Mouse (Mus musculus) lung, embryonic 15.5 days (tissue): ENCODE measurements at regions not wholly inside any gene's neighbourhood (a gene's known extent, or its start where the extent isn't known, plus 50 kb on each side); places are given as distances from the start of the nearest gene placed in this dataset.

Experiments
- ATAC-seq: fragments of 200-750 bp; cut with Nextera tagmentation; 2 replicates; pipeline ENCODE4 v1.8.0; 2017; ENCODE audit warnings: moderate number of reproducible peaks, borderline replicate concordance; ENCODE audit not compliant: low FRiP score, low TSS enrichment; ENCODE audit errors: extremely low read depth
- H3K27ac ChIP-seq: fragments of 300-500 bp; sonication (generic); 2 replicates; pipeline ENCODE4 v1.5.1; 2015; ENCODE audit warnings: moderate library complexity, mild to moderate bottlenecking, inconsistent platforms
- H3K27me3 ChIP-seq: fragments of 300-500 bp; sonication (generic); 2 replicates; pipeline ENCODE4 v1.6.1; 2015; ENCODE audit warnings: inconsistent platforms
- H3K36me3 ChIP-seq: fragments of 300-500 bp; sonication (generic); 2 replicates; pipeline ENCODE4 v1.6.1; 2015; ENCODE audit warnings: inconsistent platforms
- H3K4me1 ChIP-seq: fragments of 300-500 bp; sonication (generic); 2 replicates; pipeline ENCODE4 v1.6.1; 2015; ENCODE audit warnings: inconsistent platforms
- H3K4me2 ChIP-seq: fragments of 300-500 bp; sonication (generic); 2 replicates; pipeline ENCODE4 v1.6.1; 2015; ENCODE audit warnings: inconsistent platforms, mild to moderate bottlenecking, moderate library complexity
- H3K4me3 ChIP-seq: fragments of 300-500 bp; sonication (generic); 2 replicates; pipeline ENCODE4 v1.5.1; 2015; ENCODE audit warnings: mild to moderate bottlenecking, inconsistent platforms
- H3K9ac ChIP-seq: fragments of 300-500 bp; sonication (generic); 2 replicates; pipeline ENCODE4 v1.6.1; 2015; ENCODE audit warnings: inconsistent platforms
- H3K9me3 ChIP-seq: fragments of 300-500 bp; sonication (generic); 2 replicates; pipeline ENCODE4 v1.6.1; 2016; ENCODE audit warnings: inconsistent platforms
- WGBS: fragments of 180-500 bp; shearing (Covaris S2); methylation state at CpG from one replicate; pipeline ENCODE4 v1.1.7; 2015; 5-methylcytosine and 5-hydroxymethylcytosine counted together

GRCm38 (mm10) chr6:51183576-51184420, 248.7 kb upstream of the Nfe2l3 start:
- no peak for ATAC-seq
- H3K36me3 ChIP-seq, result no peaks in the 10 kb centered on the region
- no peaks in the 10 kb centered on the region for H3K9me3 ChIP-seq
- H3K4me1 ChIP-seq, result no peaks in the 10 kb centered on the region
- no peak overlapping the region for H3K27ac ChIP-seq
- WGBS, result under 1% methylated on average over 21 of the region's 21 CpGs
- peaks cover 91% of the 10 kb centered on the region for H3K27me3 ChIP-seq
- no peak overlapping the region for H3K4me2 ChIP-seq
- no peak overlapping the region for H3K4me3 ChIP-seq
- H3K9ac ChIP-seq, result no peak overlapping the region

- Histone ChIP-seq H3K27me3 (peaks cover 95% of the 10 kb centered on the region), H3K9ac (no peak overlapping the region), H3K36me3 (no peaks in the 10 kb centered on the region), H3K27ac (no peak overlapping the region), H3K4me2 (no peak overlapping the region), H3K9me3 (no peaks in the 10 kb centered on the region), H3K4me1 (no peaks in the 10 kb centered on the region), H3K4me3 (no peak overlapping the region)
- 3% methylated on average over 3 of the region's 3 CpGs for WGBS
- ATAC-seq, result no peak
Observed at GRCm38 (mm10) chr6:51184500-51184899, 248.0 kb upstream of the Nfe2l3 start.

DNA sequence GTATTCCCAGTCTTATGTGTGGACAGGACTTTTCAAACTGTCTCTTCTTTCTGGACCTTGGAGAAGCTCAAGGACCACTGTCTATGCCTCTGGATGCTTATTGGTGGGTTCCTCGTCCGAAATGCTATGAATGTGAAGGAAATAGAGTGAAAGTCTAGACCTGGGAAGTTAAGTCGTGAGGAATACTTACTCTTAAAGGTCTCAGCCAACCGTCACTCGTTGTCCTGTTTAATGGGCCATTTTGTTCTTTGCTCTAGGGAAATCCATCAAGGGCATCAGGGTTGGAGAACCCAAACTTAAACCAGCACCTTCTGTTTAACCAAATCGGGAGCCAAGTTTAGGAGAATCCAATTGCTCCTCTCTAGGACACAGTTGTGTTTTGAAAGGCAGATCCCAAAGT, 247.3 kb upstream of the Nfe2l3 start:
- no peaks in the 10 kb centered on the region for H3K4me1 ChIP-seq
- no peak overlapping the region for H3K4me3 ChIP-seq
- H3K36me3 ChIP-seq, result no peaks in the 10 kb centered on the region
- H3K27ac ChIP-seq, result no peak overlapping the region
- no peak overlapping the region for H3K9ac ChIP-seq
- no peak for ATAC-seq
- 27% methylated on average over 6 of the region's 6 CpGs for WGBS
- peaks cover 95% of the 10 kb centered on the region for H3K27me3 ChIP-seq
- no peaks in the 10 kb centered on the region for H3K9me3 ChIP-seq
- no peak overlapping the region for H3K4me2 ChIP-seq

DNA sequence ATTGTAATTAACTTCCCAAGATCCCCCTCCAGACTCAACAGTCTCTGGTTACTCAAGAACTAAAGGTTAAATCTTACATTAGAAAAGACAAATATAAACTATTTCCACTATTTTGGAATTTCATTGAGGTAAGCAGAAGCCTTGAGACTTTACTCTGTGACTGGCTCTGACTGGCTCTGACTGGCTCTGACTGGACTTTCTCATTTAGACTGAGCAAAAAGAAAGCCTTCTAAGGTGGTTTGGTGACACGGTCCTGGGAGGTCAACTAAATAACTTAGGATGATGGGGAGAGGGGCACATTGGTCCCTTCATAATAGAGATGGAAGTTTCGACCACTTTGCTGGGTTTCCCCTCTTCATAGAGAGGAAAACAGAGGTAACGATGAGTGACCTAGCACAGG, 243.3 kb upstream of the Nfe2l3 start:
- Histone ChIP-seq H3K4me3 (no peak overlapping the region), H3K9ac (no peak overlapping the region), H3K4me1 (no peaks in the 10 kb centered on the region), H3K4me2 (no peak overlapping the region), H3K9me3 (no peaks in the 10 kb centered on the region), H3K27ac (no peak overlapping the region), H3K27me3 (peaks cover 98% of the 10 kb centered on the region), H3K36me3 (no peaks in the 10 kb centered on the region)
- WGBS, result 69% methylated on average over 3 of the region's 3 CpGs
- ATAC-seq, result no peak

DNA sequence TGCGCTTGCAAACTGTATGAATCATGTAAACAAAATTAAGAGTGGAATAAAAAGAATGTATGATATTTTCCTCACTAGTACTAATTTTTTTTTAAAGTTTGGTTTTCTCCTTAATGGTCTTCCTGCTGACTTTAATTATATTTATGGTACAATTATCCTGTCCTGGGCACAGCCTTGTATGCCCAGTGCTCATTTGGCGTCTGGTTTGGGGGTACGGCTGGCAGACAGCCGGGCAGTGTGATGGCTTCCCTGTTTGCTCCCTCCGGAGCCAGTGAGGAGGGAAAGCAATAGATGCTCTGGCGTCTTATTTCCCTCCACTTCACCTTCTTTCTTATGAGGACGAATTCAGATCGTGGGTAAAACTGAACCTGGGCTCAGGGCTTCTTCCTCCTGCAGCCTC, 239.6 kb upstream of the Nfe2l3 start:
- Histone ChIP-seq H3K9me3 (no peaks in the 10 kb centered on the region), H3K27ac (no peak overlapping the region), H3K4me2 (no peak overlapping the region), H3K36me3 (no peaks in the 10 kb centered on the region), H3K27me3 (peaks cover 97% of the 10 kb centered on the region), H3K9ac (no peak overlapping the region), H3K4me1 (no peaks in the 10 kb centered on the region), H3K4me3 (no peak overlapping the region)
- 40% methylated on average over 8 of the region's 8 CpGs for whole genome bisulfite sequencing
- ATAC-seq, result no peak

DNA sequence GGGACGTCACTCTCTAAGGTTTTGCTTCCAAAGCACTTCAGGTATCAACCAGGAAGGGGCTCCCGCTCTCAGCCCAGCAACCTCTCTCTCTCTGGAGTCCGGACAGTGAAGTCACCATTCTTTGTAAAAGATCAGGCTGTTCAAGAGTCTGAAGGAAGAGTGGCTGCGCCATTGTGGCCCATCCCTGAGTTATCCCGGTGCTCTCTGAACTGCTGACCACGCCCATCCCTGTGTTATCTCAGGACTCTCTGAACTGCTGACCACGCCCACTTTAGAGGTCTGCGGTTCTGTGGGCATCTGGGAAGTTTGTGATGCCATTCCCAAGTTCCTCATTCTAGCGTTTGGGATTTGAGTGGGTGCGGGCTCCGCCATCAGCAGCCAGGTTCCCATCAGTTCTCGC, 239.1 kb upstream of the Nfe2l3 start:
- Histone ChIP-seq H3K4me2 (no peak overlapping the region), H3K27me3 (peaks cover 92% of the 10 kb centered on the region), H3K4me3 (no peak overlapping the region), H3K4me1 (no peaks in the 10 kb centered on the region), H3K27ac (no peak overlapping the region), H3K9me3 (no peaks in the 10 kb centered on the region), H3K36me3 (no peaks in the 10 kb centered on the region), H3K9ac (no peak overlapping the region)
- no peak for ATAC-seq
- WGBS, result 15% methylated on average over 12 of the region's 12 CpGs

- H3K27me3 ChIP-seq, result peaks cover 65% of the 10 kb centered on the region
- H3K27ac ChIP-seq, result no peak overlapping the region
- H3K9ac ChIP-seq, result no peak overlapping the region
- H3K4me3 ChIP-seq, result no peak overlapping the region
- ATAC-seq, result no peak
- no peaks in the 10 kb centered on the region for H3K36me3 ChIP-seq
- 63% methylated on average over 2 of the region's 2 CpGs for WGBS
- H3K4me1 ChIP-seq, result no peaks in the 10 kb centered on the region
- no peak overlapping the region for H3K4me2 ChIP-seq
- H3K9me3 ChIP-seq, result no peaks in the 10 kb centered on the region
Observed at GRCm38 (mm10) chr6:51196391-51196790, 236.1 kb upstream of the Nfe2l3 start.

DNA sequence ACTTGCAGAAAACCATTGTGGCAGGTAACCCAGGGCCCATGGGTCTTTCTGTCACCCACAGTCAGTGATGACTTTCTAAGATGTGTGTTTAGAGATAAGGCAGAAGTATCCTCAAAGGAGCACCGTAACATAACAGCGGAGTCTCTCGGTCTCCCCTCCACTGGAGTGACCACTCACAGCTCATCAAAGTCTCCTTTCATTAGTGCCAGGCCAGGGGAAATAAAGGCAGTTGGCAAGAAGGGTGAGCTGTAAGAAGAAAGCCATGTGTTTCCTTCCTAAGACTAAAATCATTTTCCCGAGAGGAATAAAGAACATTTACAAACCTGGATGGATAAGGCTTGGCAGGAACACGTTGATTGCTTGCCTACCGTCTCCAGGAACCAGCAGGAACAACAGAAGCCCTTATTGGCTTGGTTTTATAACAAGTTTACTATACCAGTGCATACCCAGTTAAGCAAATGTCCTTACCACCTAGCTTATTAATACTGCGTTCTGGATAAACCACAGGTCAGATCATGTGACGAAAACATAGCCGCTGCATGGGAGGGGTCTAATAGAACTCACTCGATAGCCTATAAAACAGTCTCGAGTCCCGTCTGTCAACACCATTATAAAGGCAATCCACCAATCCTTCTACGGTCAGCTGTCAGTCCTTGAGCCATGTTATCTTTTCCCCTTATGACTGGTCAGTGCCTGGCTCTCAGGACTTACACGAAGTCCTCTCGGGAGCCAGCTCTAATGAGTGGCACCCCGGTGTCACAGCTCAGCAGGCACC, 235.3 kb upstream of the Nfe2l3 start:
- H3K27me3 ChIP-seq, result peaks cover 59% of the 10 kb centered on the region
- H3K4me1 ChIP-seq, result no peaks in the 10 kb centered on the region
- H3K9ac ChIP-seq, result no peak overlapping the region
- 55% methylated on average over 16 of the region's 16 CpGs for WGBS
- H3K27ac ChIP-seq, result no peak overlapping the region
- no peak overlapping the region for H3K4me2 ChIP-seq
- no peak for ATAC-seq
- H3K9me3 ChIP-seq, result no peaks in the 10 kb centered on the region
- no peaks in the 10 kb centered on the region for H3K36me3 ChIP-seq
- no peak overlapping the region for H3K4me3 ChIP-seq

- Histone ChIP-seq H3K4me1 (no peaks in the 10 kb centered on the region), H3K27ac (no peak overlapping the region), H3K4me3 (no peak overlapping the region), H3K9me3 (no peaks in the 10 kb centered on the region), H3K9ac (no peak overlapping the region), H3K4me2 (no peak overlapping the region), H3K27me3 (peaks cover 34% of the 10 kb centered on the region), H3K36me3 (no peaks in the 10 kb centered on the region)
- 51% methylated on average over 5 of the region's 5 CpGs for WGBS
- no peak for ATAC-seq
Observed at GRCm38 (mm10) chr6:51200207-51200606, 232.3 kb upstream of the Nfe2l3 start.

DNA sequence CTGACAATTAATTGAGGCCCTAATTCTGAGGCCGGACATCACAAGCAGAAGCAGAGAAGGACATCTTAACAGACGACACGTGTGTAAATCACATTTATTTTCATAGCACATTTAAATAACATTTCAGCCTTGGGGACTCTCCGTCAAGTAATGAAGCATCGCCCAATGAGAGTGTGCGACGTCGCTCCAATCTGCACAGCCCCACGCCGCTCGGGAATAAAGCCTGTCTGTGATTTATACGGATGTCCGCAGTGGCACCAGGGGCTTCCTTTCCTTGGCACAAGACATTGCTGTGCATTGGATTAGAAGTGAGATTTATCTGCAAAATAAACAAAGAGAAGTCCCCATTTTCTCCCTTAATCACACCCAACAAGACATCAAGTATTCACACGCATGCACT, 231.6 kb upstream of the Nfe2l3 start:
- Histone ChIP-seq H3K9me3 (no peaks in the 10 kb centered on the region), H3K9ac (no peak overlapping the region), H3K4me3 (no peak overlapping the region), H3K36me3 (no peaks in the 10 kb centered on the region), H3K27ac (no peak overlapping the region), H3K4me2 (no peak overlapping the region), H3K4me1 (no peaks in the 10 kb centered on the region), H3K27me3 (peaks cover 35% of the 10 kb centered on the region)
- WGBS, result 73% methylated on average over 14 of the region's 14 CpGs
- ATAC-seq, result no peak

DNA sequence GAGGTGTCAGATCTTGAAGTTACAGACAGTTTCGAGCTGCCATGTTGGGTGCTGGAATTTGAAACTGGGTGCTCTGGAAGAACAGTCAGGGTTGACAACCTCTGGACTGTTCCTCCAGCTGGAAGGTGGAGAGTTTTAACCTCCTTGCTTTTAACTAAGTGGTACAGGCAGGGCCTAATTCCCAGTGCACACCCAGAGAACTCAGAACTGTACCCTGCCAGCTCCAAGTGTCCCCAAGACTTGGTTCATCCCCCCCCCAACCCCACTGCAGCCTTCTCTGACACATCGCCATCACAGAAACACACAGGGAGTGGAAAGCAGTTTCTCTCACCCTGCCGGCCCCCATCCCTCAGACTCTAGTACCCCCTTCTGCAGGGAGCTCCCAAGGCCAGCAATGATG, 228.2 kb upstream of the Nfe2l3 start:
- 64% methylated on average over 3 of the region's 3 CpGs for WGBS

DNA sequence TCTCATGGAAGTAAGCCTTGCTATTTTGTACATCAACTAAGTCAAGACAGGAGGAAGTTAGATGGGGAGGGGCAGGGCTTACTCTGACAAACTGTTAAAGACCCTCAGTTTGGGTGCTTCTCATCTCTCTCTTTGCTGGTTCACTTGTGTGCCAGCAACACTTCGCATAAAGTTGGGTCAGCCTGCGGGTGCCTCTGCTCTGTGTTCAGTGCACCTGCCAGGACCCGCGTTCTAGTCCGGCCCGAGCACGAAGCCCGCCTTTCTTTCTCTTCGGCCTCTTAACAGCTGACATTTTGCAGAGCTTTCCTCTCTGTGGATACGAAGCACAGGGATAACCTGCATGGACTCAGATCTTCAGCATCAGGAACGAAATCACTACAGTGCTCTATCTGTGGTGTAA, 227.1 kb upstream of the Nfe2l3 start:
- Histone ChIP-seq H3K9me3 (no peaks in the 10 kb centered on the region), H3K36me3 (no peaks in the 10 kb centered on the region), H3K4me1 (0 out of 2 replicates have a peak, but pooled peaks cover 4% of the 10 kb centered on the region), H3K4me2 (no peak overlapping the region), H3K9ac (no peak overlapping the region), H3K27ac (no peak overlapping the region), H3K27me3 (peaks cover 31% of the 10 kb centered on the region), H3K4me3 (no peak overlapping the region)
- WGBS, result 80% methylated on average over 11 of the region's 11 CpGs
- no peak for ATAC-seq

More for the DNA sequence above, 228.2 kb upstream of the Nfe2l3 start:
- Histone ChIP-seq H3K4me1 (0 out of 2 replicates have a peak, but pooled peaks cover 4% of the 10 kb centered on the region), H3K4me3 (no peak overlapping the region), H3K4me2 (no peak overlapping the region), H3K27ac (no peak overlapping the region), H3K27me3 (peaks cover 34% of the 10 kb centered on the region), H3K9me3 (no peaks in the 10 kb centered on the region), H3K36me3 (no peaks in the 10 kb centered on the region), H3K9ac (no peak overlapping the region)
- ATAC-seq, result no peak
